Mouse (Mus musculus): ENCODE measurements at regions not wholly inside any gene's neighbourhood (a gene's known extent, or its start where the extent isn't known, plus 50 kb on each side); places are given as distances from the start of the nearest gene placed in this dataset.
"Not testable (repeated sequence)": the region's sequence is repeated elsewhere in the genome, so short reads cannot be mapped to it uniquely, and the experiment has no call there.

- DNase-seq (no peak), ATAC-seq (no peak)
- no peaks in the 10 kb centered on the region for H3K27me3 ChIP-seq (ENCODE audit: insufficient read depth, low read length)
- no peaks in the 10 kb centered on the region for H3K36me3 ChIP-seq (replicated peaks; ENCODE audit: insufficient read depth, low read length)
- TF ChIP-seq CTCF (IDR thresholded peaks at IDR 0.05; ENCODE audit: low read depth): no peak
- no peak for TF ChIP-seq EP300 (IDR thresholded peaks at IDR 0.05; ENCODE audit: low read depth)
- 56% methylated on average over 1 of the region's 1 CpGs for WGBS (ENCODE audit: insufficient replicate concordance)
- no peak overlapping the region for H3K9ac ChIP-seq (replicated peaks)
- no peak overlapping the region for H3K27ac ChIP-seq (ENCODE audit: low read depth)
- H3K4me3 ChIP-seq (ENCODE audit: low read depth, low read length): no peak overlapping the region
- no peaks in the 10 kb centered on the region for H3K4me1 ChIP-seq (ENCODE audit: insufficient read depth)
- no peak overlapping the region for H3K4me2 ChIP-seq (ENCODE audit: low read depth, low read length)
- no peaks in the 10 kb centered on the region for H3K9me3 ChIP-seq (ENCODE audit: low read length)
Measured at GRCm38 (mm10) chr4:21321769-21322168, 364.0 kb downstream of the Prdm13 start.

GRCm38 (mm10) chr4:21309239-21309638 is 376.5 kb downstream of the Prdm13 start:
- not testable (repeated sequence) for H3K9ac ChIP-seq (replicated peaks); H3K9me3 ChIP-seq (ENCODE audit: low read length); H3K4me3 ChIP-seq (ENCODE audit: low read depth, low read length); H3K27ac ChIP-seq (ENCODE audit: low read depth); H3K27me3 ChIP-seq (ENCODE audit: insufficient read depth, low read length); DNase-seq; H3K4me2 ChIP-seq (ENCODE audit: low read depth, low read length); H3K36me3 ChIP-seq (replicated peaks; ENCODE audit: insufficient read depth, low read length); H3K4me1 ChIP-seq (ENCODE audit: insufficient read depth); ATAC-seq
- 62% methylated on average over 2 of the region's 2 CpGs for WGBS (ENCODE audit: insufficient replicate concordance)

GRCm38 (mm10) chr4:21307476-21308011 is 378.2 kb downstream of the Prdm13 start:
- TF ChIP-seq CTCF (IDR thresholded peaks at IDR 0.05; ENCODE audit: low read depth): no peak
- no peak for TF ChIP-seq EP300 (IDR thresholded peaks at IDR 0.05; ENCODE audit: low read depth)
- Histone ChIP-seq H3K4me3 (ENCODE audit: low read depth, low read length) (no peak overlapping the region), H3K9me3 (ENCODE audit: low read length) (no peaks in the 10 kb centered on the region), H3K27me3 (ENCODE audit: insufficient read depth, low read length) (no peaks in the 10 kb centered on the region), H3K4me1 (ENCODE audit: insufficient read depth) (no peaks in the 10 kb centered on the region), H3K9ac (replicated peaks) (no peak overlapping the region), H3K4me2 (ENCODE audit: low read depth, low read length) (no peak overlapping the region), H3K36me3 (replicated peaks; ENCODE audit: insufficient read depth, low read length) (no peaks in the 10 kb centered on the region), H3K27ac (ENCODE audit: low read depth) (no peak overlapping the region)
- DNase-seq (no peak), ATAC-seq (no peak)
- 65% methylated on average over 3 of the region's 3 CpGs for WGBS (ENCODE audit: insufficient replicate concordance)

- DNase-seq (no peak), ATAC-seq (no peak)
- no peaks in the 10 kb centered on the region for H3K4me1 ChIP-seq (ENCODE audit: insufficient read depth)
- no peak overlapping the region for H3K4me3 ChIP-seq (ENCODE audit: low read depth, low read length)
- no peak overlapping the region for H3K4me2 ChIP-seq (ENCODE audit: low read depth, low read length)
- H3K9ac ChIP-seq (replicated peaks): no peak overlapping the region
- H3K27me3 ChIP-seq (ENCODE audit: insufficient read depth, low read length): no peaks in the 10 kb centered on the region
- H3K27ac ChIP-seq (ENCODE audit: low read depth): no peak overlapping the region
- TF ChIP-seq EP300 (IDR thresholded peaks at IDR 0.05; ENCODE audit: low read depth) (no peak), CTCF (IDR thresholded peaks at IDR 0.05; ENCODE audit: low read depth) (no peak)
- H3K36me3 ChIP-seq (replicated peaks; ENCODE audit: insufficient read depth, low read length): no peaks in the 10 kb centered on the region
- no peaks in the 10 kb centered on the region for H3K9me3 ChIP-seq (ENCODE audit: low read length)
Measured at GRCm38 (mm10) chr4:21300141-21300540, 385.6 kb downstream of the Prdm13 start.

GRCm38 (mm10) chr4:21267302-21267701 is 418.5 kb downstream of the Prdm13 start:
- WGBS (ENCODE audit: insufficient replicate concordance): 67% methylated on average over 2 of the region's 2 CpGs
- DNase-seq (no peak), ATAC-seq (no peak)
- no peak overlapping the region for H3K9ac ChIP-seq (replicated peaks)
- no peak overlapping the region for H3K4me2 ChIP-seq (ENCODE audit: low read depth, low read length)
- TF ChIP-seq EP300 (IDR thresholded peaks at IDR 0.05; ENCODE audit: low read depth) (no peak), CTCF (IDR thresholded peaks at IDR 0.05; ENCODE audit: low read depth) (no peak)
- H3K4me3 ChIP-seq (ENCODE audit: low read depth, low read length): no peak overlapping the region
- no peaks in the 10 kb centered on the region for H3K36me3 ChIP-seq (replicated peaks; ENCODE audit: insufficient read depth, low read length)
- H3K4me1 ChIP-seq (ENCODE audit: insufficient read depth): no peaks in the 10 kb centered on the region
- H3K27me3 ChIP-seq (ENCODE audit: insufficient read depth, low read length): no peaks in the 10 kb centered on the region
- H3K27ac ChIP-seq (ENCODE audit: low read depth): no peak overlapping the region
- no peaks in the 10 kb centered on the region for H3K9me3 ChIP-seq (ENCODE audit: low read length)

GRCm38 (mm10) chr4:21266886-21267285 is 418.9 kb downstream of the Prdm13 start:
- Histone ChIP-seq H3K27ac (ENCODE audit: low read depth) (no peak overlapping the region), H3K36me3 (replicated peaks; ENCODE audit: insufficient read depth, low read length) (no peaks in the 10 kb centered on the region), H3K4me1 (ENCODE audit: insufficient read depth) (no peaks in the 10 kb centered on the region), H3K9ac (replicated peaks) (no peak overlapping the region), H3K4me3 (ENCODE audit: low read depth, low read length) (no peak overlapping the region), H3K4me2 (ENCODE audit: low read depth, low read length) (no peak overlapping the region), H3K27me3 (ENCODE audit: insufficient read depth, low read length) (no peaks in the 10 kb centered on the region), H3K9me3 (ENCODE audit: low read length) (no peaks in the 10 kb centered on the region)
- TF ChIP-seq CTCF (IDR thresholded peaks at IDR 0.05; ENCODE audit: low read depth) (no peak), EP300 (IDR thresholded peaks at IDR 0.05; ENCODE audit: low read depth) (no peak)
- ATAC-seq: no peak
- no peak for DNase-seq

GRCm38 (mm10) chr4:21250396-21250795 is 435.4 kb downstream of the Prdm13 start:
- DNase-seq (no peak), ATAC-seq (no peak)
- Histone ChIP-seq H3K36me3 (replicated peaks; ENCODE audit: insufficient read depth, low read length) (no peaks in the 10 kb centered on the region), H3K4me1 (ENCODE audit: insufficient read depth) (no peaks in the 10 kb centered on the region), H3K9ac (replicated peaks) (no peak overlapping the region), H3K4me2 (ENCODE audit: low read depth, low read length) (no peak overlapping the region), H3K9me3 (ENCODE audit: low read length) (no peaks in the 10 kb centered on the region), H3K4me3 (ENCODE audit: low read depth, low read length) (no peak overlapping the region), H3K27me3 (ENCODE audit: insufficient read depth, low read length) (no peaks in the 10 kb centered on the region), H3K27ac (ENCODE audit: low read depth) (no peak overlapping the region)
- TF ChIP-seq EP300 (IDR thresholded peaks at IDR 0.05; ENCODE audit: low read depth) (no peak), CTCF (IDR thresholded peaks at IDR 0.05; ENCODE audit: low read depth) (no peak)
- 50% methylated on average over 2 of the region's 2 CpGs for WGBS (ENCODE audit: insufficient replicate concordance)

Measured in liver, postnatal 0 days (tissue).